Mouse (Mus musculus): ENCODE data around the gene Kank1. TPM values are rescaled to one million over a fixed set of nuclear protein-coding genes. Genes with fewer than 3 reads are reported as not detected.

The Kank1 gene
- polyA plus RNA-seq, 1 experiment from 2014 or later: 12.2 TPM

GRCm38 (mm10) chr19:25220611-25221010 lies 16.2 kb upstream of the Kank1 start:
- WGBS: 82% methylated on average over 2 of the region's 2 CpGs
- ATAC-seq (ENCODE audit: low FRiP score) (no peak), DNase-seq (ENCODE audit: low spot score) (no peak)
- H3K27me3 ChIP-seq (ENCODE audit: control insufficient read depth, insufficient read depth, low read length): no peaks in the 10 kb centered on the region
- no peak overlapping the region for H3K27ac ChIP-seq
- no peak overlapping the region for H3K4me3 ChIP-seq (replicated peaks; ENCODE audit: low read length)
- no peaks in the 10 kb centered on the region for H3K4me1 ChIP-seq (replicated peaks; ENCODE audit: control insufficient read depth, insufficient read depth, low read length)
- no peaks in the 10 kb centered on the region for H3K9me3 ChIP-seq (ENCODE audit: control insufficient read depth, low read length)
- H3K4me2 ChIP-seq (replicated peaks): no peak overlapping the region
- H3K9ac ChIP-seq: no peak overlapping the region
- H3K36me3 ChIP-seq (replicated peaks; ENCODE audit: control insufficient read depth, insufficient read depth): no peaks in the 10 kb centered on the region

- H3K27ac ChIP-seq: no peak overlapping the region
- no peaks in the 10 kb centered on the region for H3K36me3 ChIP-seq (replicated peaks; ENCODE audit: control insufficient read depth, insufficient read depth)
- 70% methylated on average over 9 of the region's 9 CpGs for WGBS
- no peak overlapping the region for H3K4me2 ChIP-seq (replicated peaks)
- no peaks in the 10 kb centered on the region for H3K9me3 ChIP-seq (ENCODE audit: control insufficient read depth, low read length)
- no peaks in the 10 kb centered on the region for H3K27me3 ChIP-seq (ENCODE audit: control insufficient read depth, insufficient read depth, low read length)
- H3K4me3 ChIP-seq (replicated peaks; ENCODE audit: low read length): no peak overlapping the region
- ATAC-seq (ENCODE audit: low FRiP score): no peak
- DNase-seq (ENCODE audit: low spot score): no peak
- H3K4me1 ChIP-seq (replicated peaks; ENCODE audit: control insufficient read depth, insufficient read depth, low read length): no peaks in the 10 kb centered on the region
- no peak overlapping the region for H3K9ac ChIP-seq
Measured at GRCm38 (mm10) chr19:25221964-25222640, 14.7 kb upstream of the Kank1 start.

GRCm38 (mm10) chr19:25230058-25230974 lies 6.5 kb upstream of the Kank1 start:
- H3K4me1 ChIP-seq (replicated peaks; ENCODE audit: control insufficient read depth, insufficient read depth, low read length): no peaks in the 10 kb centered on the region
- ATAC-seq (ENCODE audit: low FRiP score) (no peak), DNase-seq (ENCODE audit: low spot score) (no peak)
- H3K36me3 ChIP-seq (replicated peaks; ENCODE audit: control insufficient read depth, insufficient read depth): no peaks in the 10 kb centered on the region
- H3K27me3 ChIP-seq (ENCODE audit: control insufficient read depth, insufficient read depth, low read length): no peaks in the 10 kb centered on the region
- no peak overlapping the region for H3K27ac ChIP-seq
- WGBS: 70% methylated on average over 4 of the region's 4 CpGs
- no peak overlapping the region for H3K9ac ChIP-seq
- H3K4me3 ChIP-seq (replicated peaks; ENCODE audit: low read length): no peak overlapping the region
- no peaks in the 10 kb centered on the region for H3K9me3 ChIP-seq (ENCODE audit: control insufficient read depth, low read length)
- no peak overlapping the region for H3K4me2 ChIP-seq (replicated peaks)

GRCm38 (mm10) chr19:25230975-25231334 lies 5.8 kb upstream of the Kank1 start:
- Histone ChIP-seq H3K9me3 (ENCODE audit: control insufficient read depth, low read length) (no peaks in the 10 kb centered on the region), H3K27me3 (ENCODE audit: control insufficient read depth, insufficient read depth, low read length) (no peaks in the 10 kb centered on the region; the same call in 1 of the 2 replicates), H3K27ac (no peak overlapping the region), H3K4me3 (replicated peaks; ENCODE audit: low read length) (no peak overlapping the region), H3K36me3 (replicated peaks; ENCODE audit: control insufficient read depth, insufficient read depth) (no peaks in the 10 kb centered on the region), H3K4me1 (replicated peaks; ENCODE audit: control insufficient read depth, insufficient read depth, low read length) (no peaks in the 10 kb centered on the region), H3K4me2 (replicated peaks) (no peak overlapping the region), H3K9ac (no peak overlapping the region)
- no peak for DNase-seq (ENCODE audit: low spot score)
- ATAC-seq (ENCODE audit: low FRiP score): no peak
- 16% methylated on average over 4 of the region's 4 CpGs for WGBS

GRCm38 (mm10) chr19:25232032-25232431 lies 4.7 kb upstream of the Kank1 start:
- DNase-seq (ENCODE audit: low spot score) (no peak), ATAC-seq (ENCODE audit: low FRiP score) (no peak)
- Histone ChIP-seq H3K4me2 (replicated peaks) (no peak overlapping the region), H3K4me3 (replicated peaks; ENCODE audit: low read length) (no peak overlapping the region), H3K27ac (no peak overlapping the region), H3K36me3 (replicated peaks; ENCODE audit: control insufficient read depth, insufficient read depth) (no peaks in the 10 kb centered on the region), H3K27me3 (ENCODE audit: control insufficient read depth, insufficient read depth, low read length) (peaks cover 5% of the 10 kb centered on the region), H3K4me1 (replicated peaks; ENCODE audit: control insufficient read depth, insufficient read depth, low read length) (peaks cover 3% of the 10 kb centered on the region; the same call in 1 of the 2 replicates), H3K9me3 (ENCODE audit: control insufficient read depth, low read length) (no peaks in the 10 kb centered on the region), H3K9ac (no peak overlapping the region)
- 62% methylated on average over 10 of the region's 10 CpGs for WGBS

- H3K9ac ChIP-seq: peak overlapping the region; percentile 59
- H3K4me1 ChIP-seq (replicated peaks; ENCODE audit: control insufficient read depth, insufficient read depth, low read length): peaks cover 13% of the 10 kb centered on the region
- ATAC-seq (ENCODE audit: low FRiP score) (peak; percentile 14; the same call in 1 of the 2 replicates), DNase-seq (ENCODE audit: low spot score) (peak; percentile 51)
- under 1% methylated on average over 35 of the region's 35 CpGs for WGBS
- H3K9me3 ChIP-seq (ENCODE audit: control insufficient read depth, low read length): no peaks in the 10 kb centered on the region
- H3K27me3 ChIP-seq (ENCODE audit: control insufficient read depth, insufficient read depth, low read length): peaks cover 22% of the 10 kb centered on the region
- H3K27ac ChIP-seq: no peak overlapping the region
- peak overlapping the region; percentile 74 for H3K4me3 ChIP-seq (replicated peaks; ENCODE audit: low read length)
- no peaks in the 10 kb centered on the region for H3K36me3 ChIP-seq (replicated peaks; ENCODE audit: control insufficient read depth, insufficient read depth)
- peak overlapping the region; percentile 99 for H3K4me2 ChIP-seq (replicated peaks)
Measured at GRCm38 (mm10) chr19:25237492-25238040, 791 bp downstream of the Kank1 start.

GRCm38 (mm10) chr19:25238121-25238520 lies 1.3 kb downstream of the Kank1 start:
- Histone ChIP-seq H3K4me3 (replicated peaks; ENCODE audit: low read length) (peak overlapping the region; percentile 74), H3K9ac (no peak overlapping the region), H3K27me3 (ENCODE audit: control insufficient read depth, insufficient read depth, low read length) (peaks cover 22% of the 10 kb centered on the region), H3K9me3 (ENCODE audit: control insufficient read depth, low read length) (no peaks in the 10 kb centered on the region), H3K4me1 (replicated peaks; ENCODE audit: control insufficient read depth, insufficient read depth, low read length) (peaks cover 13% of the 10 kb centered on the region), H3K27ac (no peak overlapping the region), H3K4me2 (replicated peaks) (peak overlapping the region; percentile 99), H3K36me3 (replicated peaks; ENCODE audit: control insufficient read depth, insufficient read depth) (no peaks in the 10 kb centered on the region)
- ATAC-seq (ENCODE audit: low FRiP score): no peak
- DNase-seq (ENCODE audit: low spot score): no peak
- 3% methylated on average over 13 of the region's 13 CpGs for WGBS

GRCm38 (mm10) chr19:25243566-25243965 lies 6.8 kb downstream of the Kank1 start:
- Histone ChIP-seq H3K4me1 (replicated peaks; ENCODE audit: control insufficient read depth, insufficient read depth, low read length) (no peaks in the 10 kb centered on the region), H3K9me3 (ENCODE audit: control insufficient read depth, low read length) (no peaks in the 10 kb centered on the region), H3K27me3 (ENCODE audit: control insufficient read depth, insufficient read depth, low read length) (peaks cover 3% of the 10 kb centered on the region), H3K4me3 (replicated peaks; ENCODE audit: low read length) (no peak overlapping the region), H3K36me3 (replicated peaks; ENCODE audit: control insufficient read depth, insufficient read depth) (no peaks in the 10 kb centered on the region), H3K4me2 (replicated peaks) (no peak overlapping the region), H3K9ac (no peak overlapping the region), H3K27ac (no peak overlapping the region)
- DNase-seq (ENCODE audit: low spot score) (no peak), ATAC-seq (ENCODE audit: low FRiP score) (no peak)
- 88% methylated on average over 4 of the region's 4 CpGs for WGBS

GRCm38 (mm10) chr19:25246062-25246461 lies 9.3 kb downstream of the Kank1 start:
- 93% methylated on average over 8 of the region's 8 CpGs for WGBS
- no peaks in the 10 kb centered on the region for H3K9me3 ChIP-seq (ENCODE audit: control insufficient read depth, low read length)
- no peak for ATAC-seq (ENCODE audit: low FRiP score)
- H3K4me1 ChIP-seq (replicated peaks; ENCODE audit: control insufficient read depth, insufficient read depth, low read length): no peaks in the 10 kb centered on the region
- no peaks in the 10 kb centered on the region for H3K27me3 ChIP-seq (ENCODE audit: control insufficient read depth, insufficient read depth, low read length)
- H3K27ac ChIP-seq: no peak overlapping the region
- H3K4me2 ChIP-seq (replicated peaks): no peak overlapping the region
- no peak overlapping the region for H3K4me3 ChIP-seq (replicated peaks; ENCODE audit: low read length)
- no peak overlapping the region for H3K9ac ChIP-seq
- DNase-seq (ENCODE audit: low spot score): no peak
- no peaks in the 10 kb centered on the region for H3K36me3 ChIP-seq (replicated peaks; ENCODE audit: control insufficient read depth, insufficient read depth)

Measured in hindbrain, embryonic 14.5 days (tissue).